Mouse (Mus musculus) bone marrow, adult 2 months (tissue): ENCODE measurements around the gene Cfap97d1. TPM values are rescaled to one million over a fixed set of nuclear protein-coding genes. Genes with fewer than 3 reads are reported as not detected.

Source experiments
- H3K27ac ChIP-seq: fragments of 200-500 bp; 2 replicates; pipeline ENCODE4 v1.5.1; 2012; ENCODE audit warnings: low read depth, mild to moderate bottlenecking, control low read depth, inconsistent platforms, low read length; ENCODE audit not compliant: control insufficient read depth, poor library complexity, insufficient read depth
- H3K4me1 ChIP-seq: fragments of 200-500 bp; 2 replicates; pipeline ENCODE4 v1.6.1; 2011; ENCODE audit warnings: low read length; ENCODE audit not compliant: control insufficient read depth, insufficient read depth
- H3K4me3 ChIP-seq: fragments of 200-500 bp; replicated peaks from 2 replicates; pipeline ENCODE3; 2011; ENCODE audit warnings: mild to moderate bottlenecking, low read depth, low read length, control low read depth; ENCODE audit not compliant: control insufficient read depth
- CTCF ChIP-seq: fragments of 200-500 bp; IDR thresholded peaks from 2 replicates; pipeline ENCODE4 v1.5.1; 2011; ENCODE audit warnings: low read length, control low read depth; ENCODE audit not compliant: control insufficient read depth, insufficient read depth
- POLR2A ChIP-seq: fragments of 200-500 bp; IDR thresholded peaks from 2 replicates; pipeline ENCODE4 v1.6.1; 2011; ENCODE audit warnings: low read depth, mild to moderate bottlenecking, control low read depth, low read length, borderline replicate concordance; ENCODE audit not compliant: control insufficient read depth
- WGBS: fragments of 180-500 bp; shearing (Covaris S2); methylation state at CpG from one replicate; pipeline ENCODE4 v1.1.7; 2018; 5-methylcytosine and 5-hydroxymethylcytosine counted together
- polyA plus RNA-seq: library from polyadenylated mRNA; stranded (reverse); fragments of >200 nt; gene quantifications from 2 replicates; pipeline ENCODE4 v1.2.4, GENCODE M21; 2011; ENCODE audit warnings: low replicate concordance; ENCODE audit not compliant: missing spikeins, insufficient read depth, insufficient read length

Gene Cfap97d1
- not detected in 2 replicates for polyA plus RNA-seq

- peaks cover 5% of the 10 kb centered on the region for H3K4me1 ChIP-seq
- WGBS = under 1% methylated on average over 71 of the region's 71 CpGs
- TF ChIP-seq CTCF (no peak), POLR2A (peak; percentile 44; the same call in 1 of the 2 replicates)
- peak within 1 kb of the TSS; percentile 75 for H3K4me3 ChIP-seq
- H3K27ac ChIP-seq = peak within 1 kb of the TSS; percentile 73
Measured at GRCm38 (mm10) chr11:101984054-101985025, at the start of gene Cfap97d1. Gene Cfap97d1 (plus strand): TSS chr11:101984279.

GRCm38 (mm10) chr11:101935743-101936142 lies 48.3 kb upstream of the Cfap97d1 start:
- no peaks in the 10 kb centered on the region for H3K4me1 ChIP-seq
- no peak overlapping the region for H3K27ac ChIP-seq
- TF ChIP-seq POLR2A (no peak), CTCF (no peak)
- 66% methylated on average over 3 of the region's 3 CpGs for WGBS
- H3K4me3 ChIP-seq = no peak overlapping the region

- no peak overlapping the region for H3K27ac ChIP-seq
- no peaks in the 10 kb centered on the region for H3K4me1 ChIP-seq
- 62% methylated on average over 7 of the region's 7 CpGs for WGBS
- no peak overlapping the region for H3K4me3 ChIP-seq
- TF ChIP-seq CTCF (no peak), POLR2A (no peak)
Measured at GRCm38 (mm10) chr11:101936421-101936820, 47.7 kb upstream of the Cfap97d1 start.

DNA sequence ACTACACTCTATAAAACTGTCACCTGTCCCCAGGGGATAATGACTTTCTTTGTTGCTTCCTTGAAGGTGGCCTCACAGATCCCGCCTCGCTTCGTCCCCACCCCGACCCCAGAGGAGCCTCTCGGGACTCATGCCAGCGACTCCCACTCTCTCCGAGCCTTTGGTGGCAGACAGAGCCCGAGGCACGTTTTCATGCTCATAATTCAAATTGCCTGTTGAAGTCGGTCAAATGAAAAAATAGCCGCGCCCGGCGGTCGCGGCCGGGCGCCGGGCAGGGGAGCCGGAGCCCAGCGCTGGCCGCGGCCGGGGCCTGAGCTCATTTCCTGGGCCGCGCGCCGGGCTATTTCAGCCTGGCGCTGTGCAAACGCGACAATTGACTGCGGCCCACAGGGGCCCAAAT lies 47.0 kb upstream of the Cfap97d1 start:
- 4% methylated on average over 32 of the region's 32 CpGs for WGBS
- TF ChIP-seq CTCF (no peak), POLR2A (no peak)
- H3K27ac ChIP-seq = no peak overlapping the region
- no peaks in the 10 kb centered on the region for H3K4me1 ChIP-seq
- no peak overlapping the region for H3K4me3 ChIP-seq

- WGBS = 24% methylated on average over 3 of the region's 3 CpGs
- TF ChIP-seq POLR2A (no peak), CTCF (no peak)
- H3K27ac ChIP-seq = no peak overlapping the region
- H3K4me3 ChIP-seq = no peak overlapping the region
- H3K4me1 ChIP-seq = no peaks in the 10 kb centered on the region
Measured at GRCm38 (mm10) chr11:101943055-101943454, 41.0 kb upstream of the Cfap97d1 start.

GRCm38 (mm10) chr11:101946525-101946924 lies 37.6 kb upstream of the Cfap97d1 start:
- H3K27ac ChIP-seq = no peak overlapping the region
- 52% methylated on average over 5 of the region's 5 CpGs for WGBS
- H3K4me3 ChIP-seq = no peak overlapping the region
- no peaks in the 10 kb centered on the region for H3K4me1 ChIP-seq
- TF ChIP-seq CTCF = no peak
- TF ChIP-seq POLR2A = no peak

GRCm38 (mm10) chr11:101950021-101950420 lies 34.1 kb upstream of the Cfap97d1 start:
- 76% methylated on average over 5 of the region's 5 CpGs for WGBS
- Histone ChIP-seq H3K27ac (no peak overlapping the region), H3K4me3 (no peak overlapping the region), H3K4me1 (peaks cover 4% of the 10 kb centered on the region; the same call in 1 of the 2 replicates)
- no peak for TF ChIP-seq POLR2A
- no peak for TF ChIP-seq CTCF

DNA sequence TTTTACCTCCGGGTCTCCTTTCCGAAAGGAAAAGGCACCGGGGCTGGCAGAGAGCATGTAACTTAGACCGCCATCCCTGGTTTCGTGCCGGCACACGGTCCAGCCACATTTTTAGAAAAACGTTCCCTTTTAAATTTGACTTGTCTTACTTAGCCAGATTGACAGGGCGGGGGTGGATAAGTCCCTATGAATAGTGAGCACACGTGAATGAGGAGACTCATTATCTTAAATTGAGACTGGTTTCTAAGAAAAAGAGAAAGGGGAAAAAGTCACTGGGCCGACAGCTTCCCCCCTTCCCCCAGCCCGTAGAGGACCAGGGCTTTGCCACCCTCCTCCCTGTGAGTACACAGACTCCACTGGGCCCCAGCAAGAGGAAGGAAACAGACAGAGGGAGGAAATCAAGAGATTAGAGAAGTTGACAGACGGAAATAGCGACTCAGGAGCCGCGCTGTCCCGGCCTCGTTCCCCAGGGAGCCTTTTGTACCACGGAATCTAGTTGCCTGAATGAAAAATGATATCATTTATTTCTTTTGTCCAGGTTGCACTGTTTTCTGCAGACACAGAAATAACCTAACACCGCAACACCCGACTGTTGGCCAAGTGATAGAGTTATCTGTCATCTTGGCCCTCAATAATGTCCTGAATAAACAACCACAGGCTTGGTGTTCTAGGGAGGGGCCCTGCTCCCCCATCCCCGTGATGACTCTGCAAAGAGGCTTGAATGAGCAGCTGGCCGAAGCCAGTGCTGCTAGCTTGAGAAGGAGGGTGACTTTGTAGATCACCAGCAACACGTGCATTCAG lies 31.3 kb upstream of the Cfap97d1 start:
- H3K27ac ChIP-seq = no peak overlapping the region
- WGBS = under 1% methylated on average over 24 of the region's 24 CpGs

More for the DNA sequence above, 31.3 kb upstream of the Cfap97d1 start:
- H3K4me1 ChIP-seq = peaks cover 4% of the 10 kb centered on the region; the same call in 1 of the 2 replicates
- TF ChIP-seq POLR2A = no peak
- TF ChIP-seq CTCF = no peak
- no peak overlapping the region for H3K4me3 ChIP-seq
